Mouse (Mus musculus): ENCODE results near the gene Med21. TPM values are rescaled to one million over a fixed set of nuclear protein-coding genes. Genes with fewer than 3 reads are reported as not detected.

Gene Med21
- 52.2 and 53.8 TPM in 2 replicates for polyA plus RNA-seq (2015; fragmentation: Nextera tagmentation; extraction: Ambion mirVana)

DNA sequence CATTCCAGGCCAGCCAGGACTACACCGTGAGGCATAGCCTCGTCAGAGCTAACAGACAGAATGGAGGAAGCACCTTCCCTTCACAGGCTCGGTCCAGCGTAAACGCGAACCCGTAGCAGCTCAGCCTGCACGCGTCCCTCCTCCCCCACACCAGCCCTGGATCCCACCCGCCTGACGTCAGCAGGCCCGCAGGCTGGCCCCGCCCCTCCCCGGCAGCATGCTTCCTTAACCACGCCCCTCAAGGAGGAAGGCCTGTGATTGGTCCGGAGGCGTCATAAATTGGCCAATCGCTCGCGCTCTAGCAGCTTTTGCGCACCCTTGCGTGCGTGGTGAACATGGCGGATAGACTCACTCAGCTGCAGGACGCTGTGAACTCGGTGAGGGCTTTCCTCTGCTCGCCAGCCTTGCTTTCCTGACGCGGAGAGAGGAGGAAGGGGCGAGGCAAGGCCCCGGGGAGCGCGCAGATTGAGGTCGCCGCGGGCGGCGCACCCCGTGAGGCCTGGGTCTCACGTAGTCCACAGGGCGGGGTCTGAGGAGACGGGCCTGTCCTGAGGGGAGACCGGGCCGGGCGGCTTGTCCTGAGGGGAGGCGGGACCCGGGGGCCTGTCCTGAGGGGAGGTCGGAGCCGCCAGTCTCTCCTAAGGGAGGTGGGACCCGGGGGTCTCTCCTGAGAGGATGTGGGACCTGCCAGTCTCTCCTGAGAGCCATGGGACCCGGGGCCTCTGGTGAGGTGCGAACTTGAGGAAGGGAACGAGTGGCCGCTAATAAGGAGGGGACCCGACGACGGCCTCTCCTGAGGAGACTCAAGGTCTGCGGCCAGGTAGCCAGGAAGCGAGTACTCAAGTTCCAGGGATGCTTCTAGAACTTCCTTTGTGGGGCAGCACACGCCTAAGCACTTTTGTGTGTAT, at the start of gene Med21, which contains the start of gene Tm7sf3:
Gene Med21 (plus strand): TSS at position 272 of the 908 bp plus-strand sequence.
Gene Tm7sf3 (minus strand): TSS at position 549 of the 908 bp plus-strand sequence.
- ATAC-seq (peak; percentile 95), DNase-seq (peak; percentile 98)
- Histone ChIP-seq H3K27ac (ENCODE audit: low read depth) (peak within 1 kb of the TSS; percentile 94), H3K9ac (replicated peaks) (peak within 1 kb of the TSS; percentile 96), H3K9me3 (ENCODE audit: low read length) (no peaks in the 10 kb centered on the region), H3K4me3 (ENCODE audit: low read depth, low read length) (peak within 1 kb of the TSS; percentile 90), H3K4me1 (ENCODE audit: insufficient read depth) (peaks cover 28% of the 10 kb centered on the region), H3K36me3 (replicated peaks; ENCODE audit: insufficient read depth, low read length) (no peaks in the 10 kb centered on the region), H3K27me3 (ENCODE audit: insufficient read depth, low read length) (no peaks in the 10 kb centered on the region), H3K4me2 (ENCODE audit: low read depth, low read length) (peak within 1 kb of the TSS; percentile 98)
- TF ChIP-seq EP300 (IDR thresholded peaks at IDR 0.05; ENCODE audit: low read depth) = no peak
- peak; percentile 60 for TF ChIP-seq CTCF (IDR thresholded peaks at IDR 0.05; ENCODE audit: low read depth)
- under 1% methylated on average over 56 of the region's 60 CpGs for WGBS (ENCODE audit: insufficient replicate concordance)

GRCm38 (mm10) chr6:146602601-146603000, 39.7 kb upstream of the Med21 start:
- 85% methylated on average over 4 of the region's 4 CpGs for WGBS (ENCODE audit: insufficient replicate concordance)
- H3K9me3 ChIP-seq (ENCODE audit: low read length) = no peaks in the 10 kb centered on the region
- no peak for TF ChIP-seq CTCF (IDR thresholded peaks at IDR 0.05; ENCODE audit: low read depth)
- TF ChIP-seq EP300 (IDR thresholded peaks at IDR 0.05; ENCODE audit: low read depth) = no peak
- ATAC-seq (no peak), DNase-seq (no peak)
- no peak overlapping the region for H3K4me2 ChIP-seq (ENCODE audit: low read depth, low read length)
- no peak overlapping the region for H3K27ac ChIP-seq (ENCODE audit: low read depth)
- no peaks in the 10 kb centered on the region for H3K27me3 ChIP-seq (ENCODE audit: insufficient read depth, low read length)
- no peak overlapping the region for H3K4me3 ChIP-seq (ENCODE audit: low read depth, low read length)
- no peak overlapping the region for H3K9ac ChIP-seq (replicated peaks)
- no peaks in the 10 kb centered on the region for H3K4me1 ChIP-seq (ENCODE audit: insufficient read depth)
- peaks cover 72% of the 10 kb centered on the region for H3K36me3 ChIP-seq (replicated peaks; ENCODE audit: insufficient read depth, low read length)

DNA sequence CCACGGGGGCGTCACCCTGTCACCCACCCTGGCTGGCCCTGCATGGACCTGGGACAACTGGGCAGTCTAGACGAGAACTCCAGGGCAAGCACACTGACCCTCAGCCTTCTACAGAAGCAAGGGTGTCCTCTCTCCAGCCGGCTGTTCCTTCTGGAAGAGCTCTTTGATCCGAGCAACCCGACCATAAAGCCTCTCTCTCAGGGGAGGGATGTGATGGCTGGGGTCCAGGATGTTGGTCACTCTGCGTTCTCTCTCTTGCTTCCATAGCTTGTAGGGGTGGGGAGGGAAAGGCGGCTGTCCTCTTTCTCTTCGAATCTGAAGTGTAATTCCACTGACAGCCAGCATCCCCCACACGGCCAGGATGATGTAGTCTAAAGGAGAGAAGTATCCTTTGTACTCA, 38.7 kb upstream of the Med21 start:
- no peak overlapping the region for H3K4me3 ChIP-seq (ENCODE audit: low read depth, low read length)
- H3K9me3 ChIP-seq (ENCODE audit: low read length) = no peaks in the 10 kb centered on the region
- H3K36me3 ChIP-seq (replicated peaks; ENCODE audit: insufficient read depth, low read length) = peaks cover 72% of the 10 kb centered on the region
- H3K9ac ChIP-seq (replicated peaks) = no peak overlapping the region
- DNase-seq = no peak
- ATAC-seq = no peak
- H3K4me2 ChIP-seq (ENCODE audit: low read depth, low read length) = no peak overlapping the region
- TF ChIP-seq EP300 (IDR thresholded peaks at IDR 0.05; ENCODE audit: low read depth) = no peak
- no peak for TF ChIP-seq CTCF (IDR thresholded peaks at IDR 0.05; ENCODE audit: low read depth)
- no peaks in the 10 kb centered on the region for H3K27me3 ChIP-seq (ENCODE audit: insufficient read depth, low read length)
- no peak overlapping the region for H3K27ac ChIP-seq (ENCODE audit: low read depth)
- WGBS (ENCODE audit: insufficient replicate concordance) = 89% methylated on average over 10 of the region's 10 CpGs
- no peaks in the 10 kb centered on the region for H3K4me1 ChIP-seq (ENCODE audit: insufficient read depth)

DNA sequence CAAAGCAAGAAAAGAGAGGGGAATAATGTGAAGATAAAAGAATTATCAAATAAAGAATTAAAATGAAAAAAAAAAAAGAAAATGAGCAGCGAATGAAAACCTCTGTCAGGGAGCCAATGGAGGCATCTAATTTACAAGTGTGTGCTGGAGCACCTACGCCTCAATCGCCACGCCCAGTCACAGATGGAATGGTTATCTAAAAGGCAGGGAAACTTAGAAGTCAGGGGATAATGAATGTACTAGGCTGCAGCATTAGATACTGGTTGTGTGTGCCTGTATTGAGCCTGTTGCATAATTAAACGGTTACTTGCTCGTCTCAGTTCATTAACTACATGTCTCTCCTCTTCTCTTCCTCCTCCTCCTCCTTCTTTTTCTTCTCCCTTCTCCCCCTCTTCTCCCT, 31.0 kb upstream of the Med21 start:
- DNase-seq = peak; percentile 69
- peak overlapping the region; percentile 50 for H3K4me2 ChIP-seq (ENCODE audit: low read depth, low read length)
- peak; percentile 89 for TF ChIP-seq EP300 (IDR thresholded peaks at IDR 0.05; ENCODE audit: low read depth)
- no peak for TF ChIP-seq CTCF (IDR thresholded peaks at IDR 0.05; ENCODE audit: low read depth)

DNA sequence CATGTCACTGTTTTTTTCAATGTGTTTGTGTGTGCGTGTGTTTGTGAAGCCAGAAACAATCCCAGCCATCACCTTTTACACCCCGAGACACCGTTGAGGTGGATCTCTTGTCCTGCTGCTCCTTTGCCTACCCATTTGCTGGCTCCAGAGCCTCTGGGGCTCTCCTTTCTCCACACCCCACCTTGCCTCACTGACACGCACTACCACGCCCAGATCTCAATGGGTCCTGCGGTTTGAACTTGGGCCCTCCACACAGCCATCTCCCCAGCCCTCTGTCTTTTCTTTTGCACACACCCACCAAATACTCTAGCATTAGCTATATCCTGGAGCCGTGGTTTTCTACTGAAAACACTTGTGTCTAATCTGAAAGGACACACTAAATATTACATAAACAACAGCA, 30.4 kb upstream of the Med21 start:
- H3K9ac ChIP-seq (replicated peaks) = 0 out of 2 replicates have a peak overlapping the region, but pooled peaks have one; percentile 31
- no peaks in the 10 kb centered on the region for H3K27me3 ChIP-seq (ENCODE audit: insufficient read depth, low read length)
- peak overlapping the region; percentile 50 for H3K4me2 ChIP-seq (ENCODE audit: low read depth, low read length)
- 75% methylated on average over 7 of the region's 7 CpGs for WGBS (ENCODE audit: insufficient replicate concordance)
- H3K4me3 ChIP-seq (ENCODE audit: low read depth, low read length) = no peak overlapping the region
- ATAC-seq (peak; percentile 85), DNase-seq (peak; percentile 42)
- peaks cover 44% of the 10 kb centered on the region for H3K36me3 ChIP-seq (replicated peaks; ENCODE audit: insufficient read depth, low read length)
- H3K4me1 ChIP-seq (ENCODE audit: insufficient read depth) = peaks cover 13% of the 10 kb centered on the region
- no peaks in the 10 kb centered on the region for H3K9me3 ChIP-seq (ENCODE audit: low read length)
- TF ChIP-seq EP300 (IDR thresholded peaks at IDR 0.05; ENCODE audit: low read depth) = no peak
- no peak for TF ChIP-seq CTCF (IDR thresholded peaks at IDR 0.05; ENCODE audit: low read depth)
- H3K27ac ChIP-seq (ENCODE audit: low read depth) = peak overlapping the region; percentile 95

More for the DNA sequence above, 31.0 kb upstream of the Med21 start:
- Histone ChIP-seq H3K4me1 (ENCODE audit: insufficient read depth) (peaks cover 13% of the 10 kb centered on the region), H3K4me3 (ENCODE audit: low read depth, low read length) (no peak overlapping the region), H3K27me3 (ENCODE audit: insufficient read depth, low read length) (no peaks in the 10 kb centered on the region), H3K27ac (ENCODE audit: low read depth) (peak overlapping the region; percentile 95), H3K9me3 (ENCODE audit: low read length) (no peaks in the 10 kb centered on the region), H3K36me3 (replicated peaks; ENCODE audit: insufficient read depth, low read length) (peaks cover 44% of the 10 kb centered on the region), H3K9ac (replicated peaks) (0 out of 2 replicates have a peak overlapping the region, but pooled peaks have one; percentile 31)
- ATAC-seq = peak; percentile 93
- WGBS (ENCODE audit: insufficient replicate concordance) = 67% methylated on average over 6 of the region's 6 CpGs

- Histone ChIP-seq H3K9ac (replicated peaks) (no peak overlapping the region), H3K36me3 (replicated peaks; ENCODE audit: insufficient read depth, low read length) (peaks cover 47% of the 10 kb centered on the region), H3K27me3 (ENCODE audit: insufficient read depth, low read length) (no peaks in the 10 kb centered on the region), H3K27ac (ENCODE audit: low read depth) (peak overlapping the region; percentile 95), H3K4me1 (ENCODE audit: insufficient read depth) (peaks cover 13% of the 10 kb centered on the region), H3K4me3 (ENCODE audit: low read depth, low read length) (no peak overlapping the region), H3K4me2 (ENCODE audit: low read depth, low read length) (no peak overlapping the region), H3K9me3 (ENCODE audit: low read length) (no peaks in the 10 kb centered on the region)
- WGBS (ENCODE audit: insufficient replicate concordance) = 90% methylated on average over 5 of the region's 5 CpGs
- DNase-seq (no peak), ATAC-seq (no peak)
- no peak for TF ChIP-seq EP300 (IDR thresholded peaks at IDR 0.05; ENCODE audit: low read depth)
- TF ChIP-seq CTCF (IDR thresholded peaks at IDR 0.05; ENCODE audit: low read depth) = no peak
Observed at GRCm38 (mm10) chr6:146612736-146613135, 29.6 kb upstream of the Med21 start.

Data from liver, postnatal 0 days (tissue).